Mouse (Mus musculus) CD4-positive, CD25-positive, alpha-beta regulatory T cell, adult 4 months (primary cell): ENCODE measurements around the gene Abhd17c. TPM values are rescaled to one million over a fixed set of nuclear protein-coding genes. Genes with fewer than 3 reads are reported as not detected.

ENCODE experiments used
- ATAC-seq: one replicate; pipeline ENCODE4 v1.8.0; 2017
- polyA plus RNA-seq, 2 experiments: library from polyadenylated mRNA; unstranded; fragments of 100-300 nt; shearing (Covaris generic); gene quantifications; one replicate each; pipeline ENCODE4 v1.2.1; 2017

Gene Abhd17c
- polyA plus RNA-seq, 2 experiments from 2014 or later, result 6.1 to 11.7 TPM

GRCm38 (mm10) chr7:84117543-84118122 lies 34.1 kb downstream of the Abhd17c start:
- no peak for ATAC-seq

- no peak for ATAC-seq
These were observed 34.8 kb downstream of the Abhd17c start for GRCm38 (mm10) chr7:84116621-84117542.

DNA sequence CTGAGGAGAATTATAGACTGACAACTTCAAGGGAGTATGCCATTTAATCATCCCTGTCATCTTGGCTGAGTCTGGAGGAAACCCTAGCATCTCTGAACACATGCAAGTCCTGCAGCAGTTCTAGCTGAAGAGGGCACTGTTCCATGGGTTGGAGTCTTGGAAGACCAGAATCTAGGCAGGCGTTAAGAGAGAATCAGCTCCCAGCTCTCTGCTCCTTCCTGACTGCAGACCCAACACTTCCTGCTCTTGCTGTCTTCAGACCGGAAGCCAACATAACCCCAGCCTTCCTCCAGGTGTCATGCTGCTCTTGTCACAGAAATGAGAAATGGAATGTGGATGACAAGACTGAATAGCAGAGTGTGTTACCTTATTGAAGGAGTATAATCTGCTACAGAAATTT lies 36.3 kb downstream of the Abhd17c start:
- ATAC-seq, result peak; percentile 91

DNA sequence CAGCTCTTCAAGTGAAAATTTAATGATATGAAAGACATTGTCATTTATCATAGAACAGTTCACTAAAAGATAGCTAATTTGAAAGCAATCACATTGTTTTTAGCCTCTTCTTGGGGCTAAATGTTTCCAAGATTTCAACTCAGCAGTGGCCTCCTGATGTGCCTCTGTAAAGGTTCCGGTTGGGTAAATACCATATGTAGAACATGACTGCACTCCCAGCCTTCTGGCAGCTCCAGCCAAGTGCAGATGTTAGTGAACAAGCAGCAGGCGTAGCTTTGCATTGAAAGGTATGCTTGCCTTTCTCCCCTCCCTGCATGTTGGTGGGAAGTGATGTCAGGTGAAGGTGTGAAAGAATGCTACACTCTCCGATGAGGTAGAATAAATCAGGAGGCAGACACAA lies 36.9 kb downstream of the Abhd17c start:
- no peak for ATAC-seq

GRCm38 (mm10) chr7:84113035-84113390 lies 38.7 kb downstream of the Abhd17c start:
- ATAC-seq, result no peak

- ATAC-seq, result no peak
These were observed 39.2 kb downstream of the Abhd17c start for GRCm38 (mm10) chr7:84112351-84113034.

DNA sequence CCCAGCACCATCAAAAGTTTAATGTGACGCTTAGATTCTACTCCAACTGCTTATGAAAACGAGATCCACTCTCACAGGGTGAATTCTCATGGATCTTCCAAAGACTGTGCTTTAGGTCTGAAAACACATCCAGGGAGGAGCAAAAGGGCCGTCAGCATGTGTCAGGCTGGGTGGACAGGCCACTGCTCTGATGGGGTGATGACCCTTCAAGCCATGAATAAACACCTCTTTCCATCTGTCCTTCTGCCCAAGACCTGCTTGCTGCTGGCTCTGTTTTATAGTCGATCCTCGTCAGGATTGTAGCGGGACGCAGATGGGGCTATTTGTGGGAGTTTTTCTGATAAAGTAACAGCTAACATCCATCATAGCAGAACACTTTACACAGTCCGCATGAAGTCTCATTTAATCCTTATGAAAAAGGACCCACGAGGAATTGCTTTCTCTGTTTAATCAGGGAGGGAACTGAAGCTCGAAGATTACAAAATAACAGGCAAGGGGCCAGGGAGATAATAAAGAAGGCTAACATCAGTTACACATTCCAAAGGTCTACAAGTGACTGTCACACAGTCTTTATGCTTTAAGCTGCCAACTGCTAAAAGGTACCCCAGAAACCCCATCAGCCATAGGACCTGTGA lies 39.9 kb downstream of the Abhd17c start:
- no peak for ATAC-seq

- ATAC-seq, result no peak
These were observed 44.8 kb downstream of the Abhd17c start for GRCm38 (mm10) chr7:84106942-84107341.

DNA sequence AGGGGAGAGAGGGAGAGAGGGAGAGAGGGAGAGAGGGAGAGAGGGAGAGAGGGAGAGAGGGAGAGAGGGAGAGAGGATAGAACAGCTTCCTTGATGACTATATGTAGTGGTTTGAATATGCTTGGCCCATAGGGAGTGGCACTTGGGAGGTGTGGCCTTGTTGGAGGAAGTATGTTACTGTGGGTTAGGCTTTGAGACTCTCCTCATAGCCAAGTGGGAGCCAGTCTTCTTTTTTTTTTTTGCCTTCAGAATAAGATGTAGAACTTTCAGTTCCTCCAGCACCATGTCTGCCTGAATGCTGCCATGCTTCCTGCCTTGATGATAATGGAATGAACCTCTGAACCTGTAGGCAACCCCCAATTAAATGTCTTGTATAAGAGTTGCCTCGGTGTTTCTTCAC lies 49.1 kb downstream of the Abhd17c start:
- no peak for ATAC-seq

DNA sequence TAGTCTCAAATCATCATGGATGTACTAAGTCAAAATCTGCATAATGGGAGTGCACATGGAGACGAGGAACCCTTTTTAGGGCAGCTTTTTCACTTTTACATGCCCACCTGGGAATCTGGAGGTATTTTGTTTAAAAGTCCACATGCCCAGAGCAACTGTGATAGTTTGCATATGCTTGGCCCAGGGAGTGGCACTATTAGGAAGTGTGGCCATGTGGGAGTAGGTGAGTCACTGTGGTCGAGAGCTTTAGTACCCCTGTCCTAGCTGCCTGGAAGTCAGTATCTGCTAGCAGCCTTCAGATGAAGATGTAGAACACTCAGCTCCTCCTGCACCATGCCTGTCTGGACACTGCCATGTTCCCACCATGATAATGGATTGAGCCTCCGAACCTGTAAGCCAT lies 51.0 kb downstream of the Abhd17c start:
- ATAC-seq, result no peak

- ATAC-seq, result no peak
These were observed 53.6 kb downstream of the Abhd17c start for GRCm38 (mm10) chr7:84098098-84098497.

GRCm38 (mm10) chr7:84096501-84096900 lies 55.2 kb downstream of the Abhd17c start:
- ATAC-seq, result no peak

DNA sequence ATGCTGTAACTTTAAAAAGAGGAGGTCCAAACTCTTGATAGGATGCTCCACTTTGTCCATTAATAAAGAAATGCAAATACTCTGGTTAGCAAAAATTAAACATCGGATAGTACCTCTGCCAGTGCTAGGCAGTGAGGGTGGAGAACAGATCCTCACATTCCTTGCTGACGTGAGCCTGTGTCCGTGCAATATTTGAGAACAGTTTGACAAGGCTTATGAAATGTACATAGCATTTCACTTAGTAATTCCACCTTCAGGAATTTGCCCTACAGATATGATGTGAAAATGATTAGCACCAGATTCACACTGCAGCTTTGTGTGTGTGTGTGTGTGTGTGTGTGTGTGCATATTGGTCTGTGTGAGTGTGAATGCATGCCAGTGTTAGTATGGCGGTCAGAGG lies 60.9 kb downstream of the Abhd17c start:
- no peak for ATAC-seq

GRCm38 (mm10) chr7:84089777-84090176 lies 61.9 kb downstream of the Abhd17c start:
- no peak for ATAC-seq

- ATAC-seq, result peak; percentile 58
These were observed 62.7 kb downstream of the Abhd17c start for GRCm38 (mm10) chr7:84088971-84089370.

- no peak for ATAC-seq
These were observed 63.5 kb downstream of the Abhd17c start for GRCm38 (mm10) chr7:84088191-84088590.

DNA sequence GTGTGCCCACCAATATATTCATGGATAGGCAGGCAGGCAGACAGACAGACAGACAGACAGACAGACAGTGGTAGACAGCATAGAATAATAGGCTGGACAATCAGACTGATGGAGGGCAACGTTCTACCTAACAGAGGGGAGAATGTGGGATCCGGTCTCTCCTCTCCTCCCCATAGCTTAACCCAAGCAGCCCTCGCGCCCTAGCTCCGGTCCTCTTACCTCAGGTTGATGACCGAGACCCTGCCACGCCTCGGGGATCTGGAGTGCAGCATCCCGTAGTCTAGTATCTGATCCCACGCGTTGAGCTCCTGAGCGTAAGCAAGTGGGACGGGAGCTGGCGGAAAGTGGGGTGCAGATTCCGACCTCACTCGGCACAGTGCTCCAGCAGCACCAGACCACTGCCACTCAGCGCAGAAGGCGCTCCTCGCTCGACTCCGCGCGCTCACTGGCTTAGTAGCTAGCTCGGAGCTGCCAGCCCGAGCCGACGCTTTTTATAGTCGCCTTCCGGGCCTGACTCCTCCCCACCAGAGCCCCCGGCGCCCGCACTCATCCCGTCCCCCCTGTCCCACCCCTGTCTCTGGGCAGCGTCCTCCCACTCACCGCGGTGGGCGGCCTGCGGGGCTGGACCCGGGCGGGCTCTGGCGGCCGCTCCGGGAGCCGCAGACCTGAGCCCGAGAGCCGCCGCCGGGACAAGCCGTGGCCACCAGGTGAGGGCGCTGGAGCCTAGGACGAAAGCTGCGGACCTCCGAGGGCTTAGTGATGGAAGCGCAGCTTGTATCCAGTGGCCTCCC lies 65.5 kb downstream of the Abhd17c start, which contains the start of gene Cemip:
Cemip (minus strand) TSS at position 464 of the 791 bp plus-strand sequence.
- ATAC-seq, result peak; percentile 72

- ATAC-seq, result no peak
These were observed 66.4 kb downstream of the Abhd17c start for GRCm38 (mm10) chr7:84085049-84085945.

DNA sequence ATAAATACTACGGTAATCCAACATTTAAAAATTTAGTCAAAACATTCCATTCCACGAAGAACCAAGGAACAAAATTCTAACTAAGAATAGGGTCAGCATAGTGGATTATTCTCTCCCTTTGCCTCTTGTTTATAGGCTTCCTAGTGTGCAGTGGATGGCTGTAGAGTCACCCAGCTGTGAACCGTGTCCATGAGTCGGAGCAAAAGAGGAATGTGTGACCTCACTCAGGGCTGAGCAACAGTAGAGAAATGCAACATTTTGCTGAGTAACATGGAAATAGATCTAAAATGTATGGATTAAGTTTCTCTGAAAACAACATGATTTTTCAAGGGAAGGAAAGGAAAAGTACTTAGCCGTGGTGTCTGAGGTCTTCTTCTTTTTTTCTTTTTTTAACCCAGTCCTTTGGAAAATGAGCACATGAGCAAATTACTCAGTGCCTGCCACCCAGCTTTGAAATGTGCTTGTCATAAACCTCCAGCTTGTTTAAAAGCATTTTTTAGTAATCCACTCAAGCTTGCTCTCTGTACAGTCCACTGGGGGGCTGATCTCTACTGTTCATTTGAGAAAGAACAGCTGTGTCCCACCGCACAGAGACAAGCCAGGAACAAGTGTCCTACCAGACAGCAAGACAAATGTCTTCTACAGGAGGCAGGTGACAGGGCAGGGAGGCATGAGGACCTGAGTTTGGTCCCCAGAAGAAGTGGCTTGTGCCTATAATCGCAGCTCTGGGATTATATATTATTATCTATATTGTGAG lies 74.3 kb downstream of the Abhd17c start:
- no peak for ATAC-seq

- no peak for ATAC-seq
These were observed 77.4 kb downstream of the Abhd17c start for GRCm38 (mm10) chr7:84074266-84074665.
